Mouse (Mus musculus): ENCODE measurements around the gene Bag1. TPM values are rescaled to one million over a fixed set of nuclear protein-coding genes. Genes with fewer than 3 reads are reported as not detected.
A peak's percentile ranks its signal among the peaks of the same experiment; 100 is the strongest.

Bag1 gene
- polyA plus RNA-seq, 1 experiment from 2014 or later: 259 TPM

DNA sequence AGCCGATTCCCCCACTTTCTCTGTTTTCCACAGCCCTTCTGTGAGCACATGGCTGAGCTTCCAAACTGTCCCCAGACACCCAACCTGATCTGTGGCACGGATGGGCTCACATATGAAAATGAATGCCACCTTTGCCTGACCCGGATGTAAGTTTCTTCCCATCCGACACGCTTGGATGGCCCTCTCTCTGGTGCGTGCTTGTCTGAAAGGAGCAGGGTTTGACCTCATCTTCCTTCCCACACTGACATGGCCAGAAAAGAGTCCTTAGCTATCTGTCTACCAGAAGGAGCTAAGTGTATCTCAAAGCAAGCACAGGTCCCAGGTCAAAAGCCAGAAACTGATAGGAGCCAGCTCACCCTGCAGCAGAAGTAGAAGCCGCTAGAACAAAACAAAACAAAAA, 19.0 kb downstream of the Bag1 start:
- H3K36me3 ChIP-seq (ENCODE audit: control insufficient read depth, insufficient read depth, low read length): peaks cover 2% of the 10 kb centered on the region; the same call in 1 of the 2 replicates
- no peaks in the 10 kb centered on the region for H3K4me1 ChIP-seq (replicated peaks; ENCODE audit: control insufficient read depth, insufficient read depth)
- H3K4me3 ChIP-seq (ENCODE audit: low read depth, low read length): no peak overlapping the region
- H3K27me3 ChIP-seq (ENCODE audit: control insufficient read depth, insufficient read depth, low read length): no peaks in the 10 kb centered on the region
- no peaks in the 10 kb centered on the region for H3K9me3 ChIP-seq (ENCODE audit: control insufficient read depth, low read length)
- no peak overlapping the region for H3K4me2 ChIP-seq (replicated peaks; ENCODE audit: low read depth)
- ATAC-seq (ENCODE audit: low FRiP score, low TSS enrichment) (no peak), DNase-seq (ENCODE audit: low spot score) (no peak)
- TF ChIP-seq EP300 (optimal IDR thresholded peaks at IDR 0.05) (no peak), CTCF (IDR thresholded peaks at IDR 0.05; ENCODE audit: low read depth) (no peak)
- no peak overlapping the region for H3K27ac ChIP-seq (replicated peaks)
- 89% methylated on average over 7 of the region's 7 CpGs for WGBS
- H3K9ac ChIP-seq (ENCODE audit: low read length): no peak overlapping the region

DNA sequence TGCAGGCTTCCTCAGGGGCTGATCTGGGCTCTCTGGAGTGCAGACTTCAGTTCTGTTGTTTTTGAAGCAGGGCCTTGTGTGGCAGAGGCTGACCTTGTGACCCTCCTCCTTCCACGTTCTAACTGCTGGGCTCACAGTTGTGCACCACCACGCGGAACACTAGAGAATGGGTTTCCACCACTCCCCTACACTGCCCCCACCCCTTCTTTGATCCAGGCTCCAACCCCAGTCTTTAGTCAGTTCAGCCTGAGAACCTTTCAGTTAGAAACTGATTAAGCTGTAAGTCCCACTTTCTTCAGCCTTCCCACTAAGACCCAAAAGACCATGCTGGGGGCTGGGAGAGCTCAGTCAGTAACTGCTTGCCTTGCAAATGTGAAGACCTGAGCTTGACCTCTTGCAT, 22.5 kb downstream of the Bag1 start:
- no peaks in the 10 kb centered on the region for H3K36me3 ChIP-seq (ENCODE audit: control insufficient read depth, insufficient read depth, low read length)
- no peaks in the 10 kb centered on the region for H3K9me3 ChIP-seq (ENCODE audit: control insufficient read depth, low read length)
- ATAC-seq (ENCODE audit: low FRiP score, low TSS enrichment): no peak
- H3K27me3 ChIP-seq (ENCODE audit: control insufficient read depth, insufficient read depth, low read length): no peaks in the 10 kb centered on the region
- no peak overlapping the region for H3K4me3 ChIP-seq (ENCODE audit: low read depth, low read length)
- H3K4me2 ChIP-seq (replicated peaks; ENCODE audit: low read depth): no peak overlapping the region
- no peaks in the 10 kb centered on the region for H3K4me1 ChIP-seq (replicated peaks; ENCODE audit: control insufficient read depth, insufficient read depth)
- H3K9ac ChIP-seq (ENCODE audit: low read length): no peak overlapping the region
- DNase-seq (ENCODE audit: low spot score): no peak
- no peak for TF ChIP-seq CTCF (IDR thresholded peaks at IDR 0.05; ENCODE audit: low read depth)
- WGBS: 51% methylated on average over 3 of the region's 3 CpGs
- H3K27ac ChIP-seq (replicated peaks): no peak overlapping the region

DNA sequence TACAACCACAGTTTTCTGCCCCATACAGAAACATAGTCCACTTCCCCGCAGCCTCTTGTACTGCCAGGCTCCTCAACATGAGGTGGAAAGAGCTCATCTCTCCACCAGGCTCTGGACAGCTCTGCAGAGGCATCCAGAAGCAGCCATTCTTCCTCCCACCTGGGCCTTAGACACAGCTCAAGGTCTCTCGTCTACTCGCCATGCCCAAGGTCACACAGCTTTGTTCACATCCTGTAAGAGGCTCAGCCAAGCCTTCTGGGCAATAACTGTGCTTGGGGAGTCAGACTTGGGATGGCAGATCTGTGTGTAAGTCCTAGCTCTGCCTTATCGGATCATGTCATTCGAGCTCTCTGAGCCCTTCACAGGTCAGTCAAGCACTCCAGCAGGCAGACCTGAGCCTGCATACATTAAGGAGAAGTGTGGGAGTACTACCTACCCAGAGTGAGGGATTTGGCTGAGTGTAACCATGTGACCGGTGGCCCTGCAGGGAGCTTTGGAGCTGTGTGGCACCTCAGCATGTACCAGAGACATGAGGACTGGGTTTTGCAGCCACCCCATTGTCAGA, 24.9 kb downstream of the Bag1 start:
- 75% methylated on average over 6 of the region's 6 CpGs for WGBS
- no peak overlapping the region for H3K27ac ChIP-seq (replicated peaks)
- H3K36me3 ChIP-seq (ENCODE audit: control insufficient read depth, insufficient read depth, low read length): no peaks in the 10 kb centered on the region
- H3K9me3 ChIP-seq (ENCODE audit: control insufficient read depth, low read length): no peaks in the 10 kb centered on the region
- H3K4me1 ChIP-seq (replicated peaks; ENCODE audit: control insufficient read depth, insufficient read depth): no peaks in the 10 kb centered on the region
- no peak overlapping the region for H3K4me2 ChIP-seq (replicated peaks; ENCODE audit: low read depth)
- peak; percentile 22; the same call in 1 of the 2 replicates for ATAC-seq (ENCODE audit: low FRiP score, low TSS enrichment)
- no peaks in the 10 kb centered on the region for H3K27me3 ChIP-seq (ENCODE audit: control insufficient read depth, insufficient read depth, low read length)
- no peak overlapping the region for H3K4me3 ChIP-seq (ENCODE audit: low read depth, low read length)
- H3K9ac ChIP-seq (ENCODE audit: low read length): no peak overlapping the region
- DNase-seq (ENCODE audit: low spot score): no peak
- TF ChIP-seq CTCF (IDR thresholded peaks at IDR 0.05; ENCODE audit: low read depth) (no peak), EP300 (optimal IDR thresholded peaks at IDR 0.05) (no peak)

DNA sequence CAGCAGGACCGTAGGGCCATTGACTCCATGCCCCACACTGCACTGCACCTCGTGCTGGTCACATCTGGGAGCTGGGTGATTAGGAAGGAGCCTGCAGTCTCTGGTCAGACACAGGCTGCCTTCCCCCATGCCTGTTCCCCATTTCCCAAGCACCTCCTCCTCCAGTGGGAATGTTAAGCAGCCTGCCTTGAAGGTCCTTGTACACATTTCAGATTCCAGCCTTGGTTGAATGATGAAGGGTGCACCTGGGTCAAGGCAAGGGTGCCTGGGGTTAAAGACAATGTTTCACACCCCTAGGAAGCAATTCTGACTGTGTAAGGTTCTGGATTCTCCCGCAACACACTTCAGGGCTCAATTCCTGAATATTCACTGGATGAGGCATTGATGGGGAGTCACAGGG, 26.8 kb downstream of the Bag1 start:
- 74% methylated on average over 3 of the region's 3 CpGs for WGBS
- Histone ChIP-seq H3K9me3 (ENCODE audit: control insufficient read depth, low read length) (no peaks in the 10 kb centered on the region), H3K9ac (ENCODE audit: low read length) (no peak overlapping the region), H3K27me3 (ENCODE audit: control insufficient read depth, insufficient read depth, low read length) (no peaks in the 10 kb centered on the region), H3K4me2 (replicated peaks; ENCODE audit: low read depth) (no peak overlapping the region), H3K36me3 (ENCODE audit: control insufficient read depth, insufficient read depth, low read length) (no peaks in the 10 kb centered on the region), H3K4me1 (replicated peaks; ENCODE audit: control insufficient read depth, insufficient read depth) (no peaks in the 10 kb centered on the region), H3K4me3 (ENCODE audit: low read depth, low read length) (no peak overlapping the region), H3K27ac (replicated peaks) (no peak overlapping the region)
- TF ChIP-seq EP300 (optimal IDR thresholded peaks at IDR 0.05): no peak
- TF ChIP-seq CTCF (IDR thresholded peaks at IDR 0.05; ENCODE audit: low read depth): no peak
- ATAC-seq (ENCODE audit: low FRiP score, low TSS enrichment): no peak
- no peak for DNase-seq (ENCODE audit: low spot score)

DNA sequence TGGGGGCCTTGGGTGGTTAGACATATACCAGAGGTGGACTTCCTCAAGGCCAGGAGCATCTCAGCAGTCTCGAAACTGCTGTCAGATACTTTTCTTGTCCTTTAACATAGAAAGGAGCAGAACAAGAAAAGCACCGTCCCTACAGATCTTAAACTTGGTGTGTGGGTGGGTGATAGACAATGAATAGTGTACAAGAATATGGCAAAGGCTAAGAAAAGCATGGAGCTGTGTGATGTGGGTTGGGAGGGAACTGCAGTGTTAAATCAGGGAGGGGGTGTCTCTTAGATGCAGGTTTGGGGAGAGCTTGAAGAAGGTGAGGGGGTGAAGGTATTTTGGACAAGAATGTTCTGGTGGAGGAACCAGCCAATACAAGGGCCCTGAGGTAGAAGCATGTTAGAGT, 27.5 kb downstream of the Bag1 start:
- 83% methylated on average over 2 of the region's 2 CpGs for WGBS
- TF ChIP-seq CTCF (IDR thresholded peaks at IDR 0.05; ENCODE audit: low read depth) (no peak), EP300 (optimal IDR thresholded peaks at IDR 0.05) (no peak)

DNA sequence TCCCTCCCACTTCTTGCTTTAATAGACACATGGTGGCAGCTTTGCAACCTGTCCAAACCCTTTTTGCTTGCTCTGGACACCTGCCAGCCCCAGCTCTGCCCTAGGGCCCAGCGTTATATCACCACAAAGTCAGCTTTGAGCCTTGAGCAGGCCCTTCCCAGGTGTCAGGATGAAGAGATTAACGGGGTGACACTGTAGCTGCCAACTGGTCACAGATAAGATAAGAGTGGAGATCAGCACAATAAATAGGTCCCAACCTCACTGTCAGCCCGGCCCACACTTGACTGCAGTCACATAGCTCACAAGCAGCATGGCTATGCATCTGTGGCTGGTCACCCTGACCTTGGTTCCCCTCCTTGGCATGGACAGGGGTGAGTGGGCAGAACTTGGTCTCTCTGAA, 28.3 kb downstream of the Bag1 start, which contains the start of gene Spink4:
Gene Spink4, plus strand, starts transcription at position 268 of the 400 bp plus-strand sequence.
- H3K36me3 ChIP-seq (ENCODE audit: control insufficient read depth, insufficient read depth, low read length): no peaks in the 10 kb centered on the region
- H3K9me3 ChIP-seq (ENCODE audit: control insufficient read depth, low read length): no peaks in the 10 kb centered on the region
- H3K27me3 ChIP-seq (ENCODE audit: control insufficient read depth, insufficient read depth, low read length): no peaks in the 10 kb centered on the region
- no peaks in the 10 kb centered on the region; the same call in 1 of the 2 replicates for H3K4me1 ChIP-seq (replicated peaks; ENCODE audit: control insufficient read depth, insufficient read depth)
- no peak within 1 kb of the TSS for H3K4me3 ChIP-seq (ENCODE audit: low read depth, low read length)
- TF ChIP-seq EP300 (optimal IDR thresholded peaks at IDR 0.05) (no peak), CTCF (IDR thresholded peaks at IDR 0.05; ENCODE audit: low read depth) (no peak)
- WGBS: 14% methylated on average over 3 of the region's 3 CpGs
- ATAC-seq (ENCODE audit: low FRiP score, low TSS enrichment): peak; percentile 28; the same call in 1 of the 2 replicates
- H3K27ac ChIP-seq (replicated peaks): no peak within 1 kb of the TSS
- peak; percentile 66 for DNase-seq (ENCODE audit: low spot score)
- no peak within 1 kb of the TSS for H3K9ac ChIP-seq (ENCODE audit: low read length)
- H3K4me2 ChIP-seq (replicated peaks; ENCODE audit: low read depth): no peak within 1 kb of the TSS

More for the DNA sequence above, 27.5 kb downstream of the Bag1 start:
- Histone ChIP-seq H3K4me2 (replicated peaks; ENCODE audit: low read depth) (no peak overlapping the region), H3K27ac (replicated peaks) (no peak overlapping the region), H3K9ac (ENCODE audit: low read length) (no peak overlapping the region), H3K27me3 (ENCODE audit: control insufficient read depth, insufficient read depth, low read length) (no peaks in the 10 kb centered on the region), H3K9me3 (ENCODE audit: control insufficient read depth, low read length) (no peaks in the 10 kb centered on the region), H3K4me1 (replicated peaks; ENCODE audit: control insufficient read depth, insufficient read depth) (no peaks in the 10 kb centered on the region; the same call in 1 of the 2 replicates), H3K4me3 (ENCODE audit: low read depth, low read length) (no peak overlapping the region), H3K36me3 (ENCODE audit: control insufficient read depth, insufficient read depth, low read length) (no peaks in the 10 kb centered on the region)
- no peak for ATAC-seq (ENCODE audit: low FRiP score, low TSS enrichment)
- no peak for DNase-seq (ENCODE audit: low spot score)
